Mouse (Mus musculus) forebrain, embryonic 11.5 days (tissue): ENCODE results near the gene Arid1b. TPM values are rescaled to one million over a fixed set of nuclear protein-coding genes. Genes with fewer than 3 reads are reported as not detected.

ENCODE experiments used
- ATAC-seq: fragments of 200-750 bp; cut with Nextera tagmentation; replicated peaks from 2 replicates; pipeline ENCODE4 v1.8.0; 2017; ENCODE audit warnings: moderate TSS enrichment; ENCODE audit not compliant: low FRiP score
- DNase-seq: peaks from one replicate; pipeline ENCODE4 v3.0.0-alpha.2; 2017; ENCODE audit warnings: low spot score
- H3K27ac ChIP-seq: fragments of 300-500 bp; sonication (generic); 2 replicates; pipeline ENCODE4 v1.5.1; 2014; ENCODE audit warnings: low read depth, low read length
- H3K27me3 ChIP-seq: fragments of 300-500 bp; sonication (generic); 2 replicates; pipeline ENCODE4 v1.6.1; 2014; ENCODE audit warnings: mild to moderate bottlenecking, low read length, mixed read lengths; ENCODE audit not compliant: control insufficient read depth, insufficient read depth
- H3K36me3 ChIP-seq: fragments of 300-500 bp; sonication (generic); 2 replicates; pipeline ENCODE4 v1.6.1; 2014; ENCODE audit warnings: mild to moderate bottlenecking, low read length, moderate library complexity, mixed read lengths; ENCODE audit not compliant: control insufficient read depth, insufficient read depth
- H3K4me1 ChIP-seq: fragments of 300-500 bp; sonication (generic); replicated peaks from 2 replicates; pipeline ENCODE4 v1.6.1; 2014; ENCODE audit warnings: low read length, mixed read lengths; ENCODE audit not compliant: control insufficient read depth, insufficient read depth
- H3K4me2 ChIP-seq: fragments of 300-500 bp; sonication (generic); 2 replicates; pipeline ENCODE4 v1.6.1; 2014; ENCODE audit warnings: low read depth, mild to moderate bottlenecking, low read length, moderate library complexity, mixed read lengths; ENCODE audit not compliant: severe bottlenecking
- H3K4me3 ChIP-seq: fragments of 300-500 bp; sonication (generic); 2 replicates; pipeline ENCODE4 v1.5.1; 2014; ENCODE audit warnings: low read depth, low read length
- H3K9ac ChIP-seq: fragments of 300-500 bp; sonication (generic); 2 replicates; pipeline ENCODE4 v1.6.1; 2014; ENCODE audit warnings: low read length
- H3K9me3 ChIP-seq: fragments of 300-500 bp; sonication (generic); 2 replicates; pipeline ENCODE4 v1.6.1; 2016; ENCODE audit warnings: low read length, mixed read lengths; ENCODE audit not compliant: control insufficient read depth
- WGBS: fragments of 180-500 bp; shearing (Covaris S2); extraction: QIAGEN DNeasy Blood & Tissue Kit; methylation state at CpG from one replicate; pipeline ENCODE4 v1.1.7; 2014; 5-methylcytosine and 5-hydroxymethylcytosine counted together
- polyA plus RNA-seq: library from polyadenylated mRNA; unstranded; fragments of >200 nt; fragmentation: Nextera tagmentation; extraction: Ambion mirVana; gene quantifications from 2 replicates; pipeline ENCODE4 v1.2.1, GENCODE M21; 2014

Arid1b gene
- polyA plus RNA-seq, 1 experiment from 2014 or later, result 16.3 TPM

DNA sequence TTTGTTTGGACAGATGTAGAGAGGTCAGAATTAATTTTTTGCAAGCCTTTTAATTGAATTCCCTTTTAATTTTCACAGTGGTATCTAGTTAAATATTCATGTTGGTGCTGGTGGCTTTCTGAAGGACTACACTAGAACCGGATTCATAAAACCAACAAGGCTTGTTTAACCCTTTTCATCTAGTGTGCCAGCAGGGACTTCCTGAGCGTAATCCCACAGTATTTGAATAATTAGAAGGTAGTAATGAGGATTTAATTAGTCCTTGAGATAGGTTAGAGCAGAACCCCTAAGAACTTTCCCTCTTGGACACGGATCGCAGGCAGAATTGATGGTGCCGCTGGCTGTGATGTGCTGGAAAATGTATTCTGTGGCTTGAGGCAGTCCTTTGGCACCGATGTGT is 273.6 kb downstream of the Arid1b start:
- ATAC-seq (no peak), DNase-seq (no peak)
- Histone ChIP-seq H3K4me3 (no peak overlapping the region), H3K27me3 (no peaks in the 10 kb centered on the region), H3K4me2 (no peak overlapping the region), H3K9me3 (no peaks in the 10 kb centered on the region), H3K36me3 (no peaks in the 10 kb centered on the region; the same call in 1 of the 2 replicates), H3K9ac (no peak overlapping the region), H3K4me1 (no peaks in the 10 kb centered on the region), H3K27ac (no peak overlapping the region)
- WGBS, result 72% methylated on average over 6 of the region's 6 CpGs

DNA sequence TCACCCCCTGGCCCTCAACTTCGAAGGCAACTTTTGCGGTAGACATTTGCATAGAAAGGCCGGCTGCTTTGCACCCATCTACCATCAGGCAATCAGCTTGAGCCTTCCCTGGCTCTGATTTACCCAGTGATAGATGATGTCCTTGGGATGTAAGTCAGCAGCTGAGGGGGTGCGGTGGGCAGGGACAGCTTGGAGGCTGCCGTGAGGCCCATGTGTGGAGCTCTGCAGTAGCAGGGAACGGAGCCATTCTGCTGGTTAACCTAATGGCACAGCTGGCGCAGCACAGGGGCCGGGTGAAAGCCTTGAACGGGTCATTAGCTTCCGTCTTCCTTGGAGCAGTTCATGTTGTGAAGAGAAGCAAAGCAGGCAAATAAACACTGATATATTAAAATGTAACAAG is 275.2 kb downstream of the Arid1b start:
- Histone ChIP-seq H3K9me3 (no peaks in the 10 kb centered on the region), H3K9ac (no peak overlapping the region), H3K27me3 (no peaks in the 10 kb centered on the region), H3K36me3 (no peaks in the 10 kb centered on the region; the same call in 1 of the 2 replicates), H3K4me2 (no peak overlapping the region), H3K4me3 (no peak overlapping the region), H3K27ac (no peak overlapping the region), H3K4me1 (no peaks in the 10 kb centered on the region)
- no peak for DNase-seq
- 91% methylated on average over 10 of the region's 10 CpGs for WGBS
- ATAC-seq, result no peak

DNA sequence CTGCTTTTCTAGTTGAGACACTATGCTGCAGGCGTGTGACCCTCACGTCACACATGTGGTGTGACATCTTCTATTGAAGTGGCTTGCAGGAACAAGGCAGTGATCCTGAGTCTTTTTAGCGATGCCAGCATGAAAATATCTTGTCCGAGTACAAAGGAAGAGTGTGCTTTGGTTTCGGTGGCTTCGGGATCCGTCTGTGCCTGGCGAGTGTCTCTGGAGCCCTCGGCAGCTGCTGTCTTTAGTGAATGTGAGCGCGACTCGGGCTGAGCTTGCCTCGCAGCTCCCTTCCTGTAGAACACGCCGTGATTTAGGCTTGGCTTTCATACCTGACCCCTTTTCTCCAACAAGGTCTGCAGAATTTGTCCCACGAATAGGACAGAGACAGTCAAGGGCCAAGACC is 275.6 kb downstream of the Arid1b start:
- DNase-seq (no peak), ATAC-seq (no peak)
- no peaks in the 10 kb centered on the region for H3K27me3 ChIP-seq
- 88% methylated on average over 16 of the region's 16 CpGs for WGBS
- no peak overlapping the region for H3K4me2 ChIP-seq
- H3K4me3 ChIP-seq, result no peak overlapping the region
- H3K27ac ChIP-seq, result no peak overlapping the region
- H3K36me3 ChIP-seq, result no peaks in the 10 kb centered on the region; the same call in 1 of the 2 replicates
- no peak overlapping the region for H3K9ac ChIP-seq
- no peaks in the 10 kb centered on the region for H3K4me1 ChIP-seq
- H3K9me3 ChIP-seq, result no peaks in the 10 kb centered on the region

DNA sequence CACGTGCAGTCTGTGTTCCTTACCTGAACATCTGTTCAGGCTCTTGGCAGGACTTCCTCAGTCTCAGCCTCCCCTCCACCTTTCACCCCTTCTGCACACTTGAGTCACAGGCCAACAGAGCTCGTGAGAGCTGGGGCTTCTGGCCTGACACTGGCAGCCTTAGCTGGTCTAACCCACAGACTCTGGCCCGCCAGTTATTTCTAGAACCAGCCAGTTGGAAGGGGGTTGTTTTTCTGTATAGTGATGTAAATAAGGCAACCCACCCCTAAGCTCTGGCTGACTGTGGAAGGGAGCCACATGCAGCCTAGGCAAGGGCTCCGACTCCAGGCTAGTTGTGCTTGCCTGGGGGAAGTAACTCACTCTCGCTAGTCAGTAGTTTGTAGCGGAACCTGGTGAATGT is 276.7 kb downstream of the Arid1b start:
- no peaks in the 10 kb centered on the region for H3K9me3 ChIP-seq
- no peak overlapping the region for H3K9ac ChIP-seq
- DNase-seq, result no peak
- no peak overlapping the region for H3K27ac ChIP-seq
- H3K4me2 ChIP-seq, result no peak overlapping the region
- no peaks in the 10 kb centered on the region; the same call in 1 of the 2 replicates for H3K36me3 ChIP-seq
- H3K27me3 ChIP-seq, result no peaks in the 10 kb centered on the region
- H3K4me1 ChIP-seq, result no peaks in the 10 kb centered on the region
- 72% methylated on average over 6 of the region's 6 CpGs for WGBS
- H3K4me3 ChIP-seq, result no peak overlapping the region
- no peak for ATAC-seq

DNA sequence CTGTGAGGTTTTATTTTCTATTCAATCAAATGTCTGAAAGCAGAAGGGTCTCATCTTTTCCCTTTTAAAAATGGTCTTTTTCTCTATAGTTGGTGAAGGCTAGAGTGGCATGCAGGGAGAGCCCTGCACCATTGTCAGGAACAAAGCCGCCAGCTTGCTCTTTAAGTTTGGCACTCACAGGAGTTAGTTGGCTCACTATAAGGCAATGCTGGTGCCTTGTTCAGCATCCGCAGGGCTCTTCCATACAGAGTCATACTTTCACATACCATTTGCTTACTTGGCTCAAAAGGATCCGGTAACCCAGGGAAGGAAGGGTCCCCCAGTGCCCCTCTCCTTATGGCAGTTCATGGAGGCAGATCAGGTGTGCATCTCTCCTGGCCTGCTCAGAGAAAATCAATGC is 279.0 kb downstream of the Arid1b start:
- H3K27me3 ChIP-seq, result no peaks in the 10 kb centered on the region
- 94% methylated on average over 3 of the region's 3 CpGs for WGBS
- H3K36me3 ChIP-seq, result no peaks in the 10 kb centered on the region; the same call in 1 of the 2 replicates
- no peak for ATAC-seq
- H3K4me1 ChIP-seq, result no peaks in the 10 kb centered on the region
- H3K9me3 ChIP-seq, result no peaks in the 10 kb centered on the region
- no peak overlapping the region for H3K4me3 ChIP-seq
- no peak overlapping the region for H3K9ac ChIP-seq
- DNase-seq, result no peak
- H3K27ac ChIP-seq, result no peak overlapping the region
- no peak overlapping the region for H3K4me2 ChIP-seq

DNA sequence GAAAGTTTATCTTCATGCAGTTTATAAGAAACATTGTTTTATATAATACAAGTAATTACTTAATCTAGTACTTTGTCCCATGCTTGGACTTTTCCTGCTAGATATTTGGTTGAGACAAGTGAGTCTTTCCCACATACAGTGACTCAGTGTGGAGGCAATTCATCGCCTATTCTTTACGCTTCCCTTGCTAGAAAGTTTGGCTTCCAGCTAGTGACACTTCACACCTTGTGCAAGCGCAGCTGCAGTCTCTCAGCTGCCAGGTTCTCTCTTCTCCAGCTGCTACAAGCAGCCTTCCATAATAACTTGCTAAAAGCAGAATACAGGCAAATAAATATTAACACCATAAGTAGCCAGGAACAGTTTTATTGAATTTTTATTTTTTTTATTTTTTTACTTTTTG is 279.6 kb downstream of the Arid1b start:
- Histone ChIP-seq H3K9me3 (no peaks in the 10 kb centered on the region), H3K4me2 (no peak overlapping the region), H3K27me3 (no peaks in the 10 kb centered on the region), H3K27ac (no peak overlapping the region), H3K4me1 (no peaks in the 10 kb centered on the region), H3K4me3 (no peak overlapping the region), H3K36me3 (no peaks in the 10 kb centered on the region; the same call in 1 of the 2 replicates), H3K9ac (no peak overlapping the region)
- 79% methylated on average over 3 of the region's 3 CpGs for WGBS
- ATAC-seq (no peak), DNase-seq (no peak)

DNA sequence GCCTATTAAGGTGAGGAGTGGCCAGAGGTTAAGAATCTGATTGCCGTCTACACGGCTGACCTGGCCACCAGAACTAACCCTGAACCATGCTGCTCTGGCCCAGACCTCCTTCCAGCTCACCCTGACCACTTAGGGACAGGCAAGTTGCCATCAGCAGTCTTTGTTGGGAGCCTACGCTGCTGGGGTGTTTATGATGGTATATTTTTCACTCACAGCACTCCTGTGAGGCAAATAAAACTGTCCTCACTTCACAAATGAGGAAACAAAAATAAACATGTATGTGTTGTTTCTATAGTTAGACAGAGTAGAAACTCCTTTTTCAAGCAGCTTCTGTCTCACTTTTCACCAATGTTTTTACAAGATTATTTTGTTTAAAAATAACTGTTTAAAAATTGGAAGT is 280.3 kb downstream of the Arid1b start:
- 96% methylated on average over 3 of the region's 3 CpGs for WGBS
- Histone ChIP-seq H3K4me2 (no peak overlapping the region), H3K27ac (no peak overlapping the region), H3K9me3 (no peaks in the 10 kb centered on the region), H3K4me3 (no peak overlapping the region), H3K27me3 (no peaks in the 10 kb centered on the region), H3K4me1 (no peaks in the 10 kb centered on the region), H3K9ac (no peak overlapping the region), H3K36me3 (no peaks in the 10 kb centered on the region)
- DNase-seq (no peak), ATAC-seq (no peak)

DNA sequence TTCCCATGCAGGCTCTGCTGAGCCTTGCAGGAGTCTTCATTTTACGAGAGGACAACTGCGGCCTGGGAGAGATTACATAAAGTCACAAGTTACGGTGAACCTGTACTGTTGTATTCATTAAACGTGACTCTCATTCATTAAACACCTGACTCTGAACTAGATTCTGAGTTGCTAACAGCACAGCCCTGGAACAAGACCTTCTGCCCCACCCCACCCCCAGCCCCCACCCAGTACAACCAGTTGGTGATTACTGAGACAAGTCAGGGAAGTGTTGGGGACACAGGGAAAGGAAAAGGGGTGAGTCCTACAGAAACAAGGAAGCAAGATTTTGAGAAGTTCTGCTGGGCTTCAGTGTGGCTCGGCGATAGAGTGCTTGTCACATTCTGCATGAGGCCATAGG is 281.6 kb downstream of the Arid1b start:
- Histone ChIP-seq H3K4me1 (no peaks in the 10 kb centered on the region), H3K27me3 (no peaks in the 10 kb centered on the region), H3K9me3 (no peaks in the 10 kb centered on the region), H3K27ac (no peak overlapping the region), H3K36me3 (no peaks in the 10 kb centered on the region), H3K4me3 (no peak overlapping the region), H3K9ac (no peak overlapping the region), H3K4me2 (no peak overlapping the region)
- DNase-seq (no peak), ATAC-seq (no peak)
- 97% methylated on average over 6 of the region's 6 CpGs for WGBS

DNA sequence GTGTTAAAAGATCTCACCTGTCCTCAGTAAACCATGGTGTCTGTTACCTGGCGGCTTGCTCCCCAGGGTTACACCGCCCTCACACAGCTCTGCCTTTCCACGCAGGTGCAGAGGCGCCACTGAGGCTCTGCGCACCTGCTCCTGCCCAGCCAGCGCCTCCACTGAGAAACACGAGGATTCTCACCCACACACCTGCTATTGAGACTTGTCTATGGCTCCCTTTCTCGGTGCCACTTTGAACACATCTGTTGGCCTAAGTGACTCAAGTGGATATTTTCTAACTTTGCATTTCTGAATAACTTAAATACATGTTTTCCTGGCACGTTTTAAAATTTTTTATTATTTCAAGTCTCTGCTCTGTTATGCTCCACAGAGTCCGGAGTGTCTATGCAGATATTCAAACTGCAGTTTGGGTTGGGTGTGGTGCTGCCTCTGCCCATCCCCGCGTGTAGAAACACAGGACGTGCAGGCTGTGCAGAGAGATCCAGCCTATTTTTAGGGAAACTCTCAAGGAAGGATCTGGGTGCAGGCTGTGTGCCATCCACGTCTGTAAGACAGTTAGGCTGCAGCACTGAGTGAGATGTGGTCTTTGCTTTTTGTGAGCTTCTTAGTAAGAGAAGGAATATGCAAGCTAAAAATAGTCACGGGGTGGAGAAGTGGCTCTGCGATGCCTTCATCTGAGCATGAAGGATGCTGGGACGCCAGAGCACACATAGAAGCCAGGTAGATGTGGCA is 283.2 kb downstream of the Arid1b start:
- 90% methylated on average over 17 of the region's 17 CpGs for WGBS
- H3K9me3 ChIP-seq, result no peaks in the 10 kb centered on the region
- no peaks in the 10 kb centered on the region for H3K36me3 ChIP-seq
- DNase-seq, result no peak
- no peak overlapping the region for H3K4me3 ChIP-seq
- H3K9ac ChIP-seq, result no peak overlapping the region
- H3K27ac ChIP-seq, result no peak overlapping the region
- H3K4me1 ChIP-seq, result no peaks in the 10 kb centered on the region
- no peak for ATAC-seq
- H3K4me2 ChIP-seq, result no peak overlapping the region
- no peaks in the 10 kb centered on the region for H3K27me3 ChIP-seq
